ENCODE assay signal across 1 mouse cellular context in the genomic region with DNA sequence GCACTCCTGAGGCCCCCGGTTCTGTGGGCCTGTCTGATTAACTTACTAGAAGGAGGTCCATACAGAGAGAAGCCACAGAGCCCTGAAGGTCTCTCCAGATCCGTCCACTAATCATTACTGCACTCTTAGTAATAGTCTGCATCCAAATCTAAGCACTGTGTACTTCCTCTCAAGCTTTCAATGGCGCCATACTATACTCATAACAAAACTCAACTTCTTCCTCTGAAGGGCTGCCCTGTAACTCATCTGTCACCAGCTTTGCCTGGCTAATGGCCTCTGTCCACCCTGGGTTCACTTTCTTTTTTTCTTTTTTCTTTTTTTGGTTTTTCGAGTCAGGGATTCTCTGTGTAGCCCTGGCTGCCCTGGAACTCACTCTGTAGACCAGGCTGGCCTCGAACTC.
TF ChIP-seq lines count a peak whose summit lies in the region.

No protein-coding gene starts in this region.

TF ChIP-seq in CH12.LX, 34 proteins besides CTCF, POLR2A, EP300 and RAD21 (continued from another document):
- no peak for TF ChIP-seq MAX (IDR thresholded peaks at IDR 0.05; ENCODE audit: low read length)
- peak; percentile 79; the same call in 1 of the 2 replicates for TF ChIP-seq E2F4 (IDR thresholded peaks at IDR 0.05; ENCODE audit: insufficient replicate concordance, low read depth, low read length)
- TF ChIP-seq MYC (IDR thresholded peaks at IDR 0.05; ENCODE audit: low read depth, low read length) = no peak
- peak; percentile 92 for TF ChIP-seq IRF4 (IDR thresholded peaks at IDR 0.05; ENCODE audit: low read depth, low read length)
- peak; percentile 90 for TF ChIP-seq JUND (conservative IDR thresholded peaks at IDR 0.05; ENCODE audit: low read depth, low read length)
- TF ChIP-seq MAFK (IDR thresholded peaks at IDR 0.05; ENCODE audit: insufficient replicate concordance, low read length) = no peak
- TF ChIP-seq SIN3A (IDR thresholded peaks at IDR 0.05; ENCODE audit: low read length) = no peak
- TF ChIP-seq CHD1 (IDR thresholded peaks at IDR 0.05; ENCODE audit: low read depth, low read length) = no peak; the same call in 1 of the 2 replicates
- TF ChIP-seq POLR2AphosphoS2 (IDR thresholded peaks at IDR 0.05; ENCODE audit: low read depth, low read length) = no peak
- no peak for TF ChIP-seq MAZ (IDR thresholded peaks at IDR 0.05; ENCODE audit: low read depth, low read length)
- peak; percentile 63; the same call in 1 of the 2 replicates for TF ChIP-seq ETS1 (conservative IDR thresholded peaks at IDR 0.05; ENCODE audit: low read depth, low read length)
- peak; percentile 65 for TF ChIP-seq JUN (IDR thresholded peaks at IDR 0.05; ENCODE audit: insufficient read depth, low read depth, low read length)
- no peak for TF ChIP-seq CHD2 (IDR thresholded peaks at IDR 0.05; ENCODE audit: low read length)
- no peak for TF ChIP-seq USF1 (IDR thresholded peaks at IDR 0.05; ENCODE audit: low read depth, low read length)
- no peak for TF ChIP-seq PAX5 (IDR thresholded peaks at IDR 0.05; ENCODE audit: low read length)
- TF ChIP-seq BHLHE40 (IDR thresholded peaks at IDR 0.05; ENCODE audit: low read depth, low read length) = 0 out of 2 replicates have a peak, but pooled peaks have one; percentile 30
- peak; percentile 38; the same call in 1 of the 2 replicates for TF ChIP-seq HCFC1 (IDR thresholded peaks at IDR 0.05; ENCODE audit: low read depth, low read length)
- TF ChIP-seq MEF2A (IDR thresholded peaks at IDR 0.05; ENCODE audit: borderline replicate concordance, low read depth, low read length) = peak; percentile 64; the same call in 1 of the 2 replicates
- TF ChIP-seq SMC3 (IDR thresholded peaks at IDR 0.05; ENCODE audit: low read depth, low read length) = no peak
- no peak for TF ChIP-seq TCF12 (IDR thresholded peaks at IDR 0.05; ENCODE audit: low read depth, low read length)
- TF ChIP-seq ZKSCAN1 (IDR thresholded peaks at IDR 0.05; ENCODE audit: borderline replicate concordance, low read depth, low read length) = no peak
- no peak for TF ChIP-seq NELFE (IDR thresholded peaks at IDR 0.05; ENCODE audit: low read depth, low read length)
- no peak for TF ChIP-seq USF2 (conservative IDR thresholded peaks at IDR 0.05; ENCODE audit: low read depth, low read length)
- no peak for TF ChIP-seq TBP (conservative IDR thresholded peaks at IDR 0.05; ENCODE audit: low read depth, low read length)
- TF ChIP-seq ELF1 (IDR thresholded peaks at IDR 0.05; ENCODE audit: low read depth, low read length) = 0 out of 2 replicates have a peak, but pooled peaks have one; percentile 26
- TF ChIP-seq ZNF384 (IDR thresholded peaks at IDR 0.05; ENCODE audit: low read depth, low read length) = peak; percentile 49; the same call in 1 of the 2 replicates
- TF ChIP-seq NRF1 (IDR thresholded peaks at IDR 0.05; ENCODE audit: low read depth, low read length) = no peak
- TF ChIP-seq ZC3H11A (IDR thresholded peaks at IDR 0.05; ENCODE audit: low read depth, low read length) = no peak
- TF ChIP-seq KAT2A (IDR thresholded peaks at IDR 0.05; ENCODE audit: insufficient replicate concordance, low read length) = no peak
- no peak for TF ChIP-seq UBTF (IDR thresholded peaks at IDR 0.05; ENCODE audit: low read depth, low read length)
- no peak for TF ChIP-seq ZMIZ1 (IDR thresholded peaks at IDR 0.05; ENCODE audit: low read depth, low read length)
